Mouse (Mus musculus) lung, embryonic 15.5 days (tissue): Measurements from ENCODE around the gene Gm49322. TPM values are rescaled to one million over a fixed set of nuclear protein-coding genes. Genes with fewer than 3 reads are reported as not detected.

Source experiments
- ATAC-seq: fragments of 200-750 bp; cut with Nextera tagmentation; 2 replicates; pipeline ENCODE4 v1.8.0; 2017; ENCODE audit warnings: moderate number of reproducible peaks, borderline replicate concordance; ENCODE audit not compliant: low FRiP score, low TSS enrichment; ENCODE audit errors: extremely low read depth
- H3K27ac ChIP-seq: fragments of 300-500 bp; sonication (generic); 2 replicates; pipeline ENCODE4 v1.5.1; 2015; ENCODE audit warnings: moderate library complexity, mild to moderate bottlenecking, inconsistent platforms
- H3K27me3 ChIP-seq: fragments of 300-500 bp; sonication (generic); 2 replicates; pipeline ENCODE4 v1.6.1; 2015; ENCODE audit warnings: inconsistent platforms
- H3K36me3 ChIP-seq: fragments of 300-500 bp; sonication (generic); 2 replicates; pipeline ENCODE4 v1.6.1; 2015; ENCODE audit warnings: inconsistent platforms
- H3K4me1 ChIP-seq: fragments of 300-500 bp; sonication (generic); 2 replicates; pipeline ENCODE4 v1.6.1; 2015; ENCODE audit warnings: inconsistent platforms
- H3K4me2 ChIP-seq: fragments of 300-500 bp; sonication (generic); 2 replicates; pipeline ENCODE4 v1.6.1; 2015; ENCODE audit warnings: inconsistent platforms, mild to moderate bottlenecking, moderate library complexity
- H3K4me3 ChIP-seq: fragments of 300-500 bp; sonication (generic); 2 replicates; pipeline ENCODE4 v1.5.1; 2015; ENCODE audit warnings: mild to moderate bottlenecking, inconsistent platforms
- H3K9ac ChIP-seq: fragments of 300-500 bp; sonication (generic); 2 replicates; pipeline ENCODE4 v1.6.1; 2015; ENCODE audit warnings: inconsistent platforms
- H3K9me3 ChIP-seq: fragments of 300-500 bp; sonication (generic); 2 replicates; pipeline ENCODE4 v1.6.1; 2016; ENCODE audit warnings: inconsistent platforms
- WGBS: fragments of 180-500 bp; shearing (Covaris S2); methylation state at CpG from one replicate; pipeline ENCODE4 v1.1.7; 2015; 5-methylcytosine and 5-hydroxymethylcytosine counted together
- polyA plus RNA-seq: library from polyadenylated mRNA; unstranded; fragments of >200 nt; fragmentation: Nextera tagmentation; extraction: Ambion mirVana; gene quantifications from 2 replicates; pipeline ENCODE4 v1.2.1, GENCODE M21; 2015

The Gm49322 gene
- polyA plus RNA-seq, 1 experiment from 2014 or later = 5.1 TPM

- no peak for ATAC-seq
- Histone ChIP-seq H3K9ac (no peak overlapping the region), H3K4me1 (peaks cover 19% of the 10 kb centered on the region), H3K4me3 (no peak overlapping the region), H3K9me3 (no peaks in the 10 kb centered on the region), H3K4me2 (no peak overlapping the region), H3K27ac (no peak overlapping the region; the same call in 1 of the 2 replicates), H3K36me3 (peaks cover 10% of the 10 kb centered on the region; the same call in 1 of the 2 replicates), H3K27me3 (no peaks in the 10 kb centered on the region)
- 30% methylated on average over 8 of the region's 8 CpGs for WGBS
Observed at GRCm38 (mm10) chr10:80619465-80620244, 13.8 kb downstream of the Gm49322 start.

- H3K4me1 ChIP-seq = peaks cover 22% of the 10 kb centered on the region
- H3K4me2 ChIP-seq = no peak overlapping the region
- ATAC-seq = no peak
- H3K36me3 ChIP-seq = peaks cover 3% of the 10 kb centered on the region; the same call in 1 of the 2 replicates
- 80% methylated on average over 9 of the region's 9 CpGs for WGBS
- no peaks in the 10 kb centered on the region for H3K27me3 ChIP-seq
- H3K4me3 ChIP-seq = no peak overlapping the region
- no peaks in the 10 kb centered on the region for H3K9me3 ChIP-seq
- 0 out of 2 replicates have a peak overlapping the region, but pooled peaks have one; percentile 47 for H3K9ac ChIP-seq
- H3K27ac ChIP-seq = no peak overlapping the region
Observed at GRCm38 (mm10) chr10:80620365-80620764, 14.5 kb downstream of the Gm49322 start.

- WGBS = 46% methylated on average over 16 of the region's 16 CpGs
- no peaks in the 10 kb centered on the region for H3K27me3 ChIP-seq
- no peaks in the 10 kb centered on the region for H3K9me3 ChIP-seq
- H3K4me3 ChIP-seq = peak overlapping the region; percentile 88
- ATAC-seq = no peak
- H3K27ac ChIP-seq = peak overlapping the region; percentile 97
- H3K9ac ChIP-seq = peak overlapping the region; percentile 47
- H3K36me3 ChIP-seq = no peaks in the 10 kb centered on the region
- peaks cover 22% of the 10 kb centered on the region for H3K4me1 ChIP-seq
- H3K4me2 ChIP-seq = peak overlapping the region; percentile 76
Observed at GRCm38 (mm10) chr10:80620796-80621689, 15.2 kb downstream of the Gm49322 start.

GRCm38 (mm10) chr10:80621690-80621939 is 15.8 kb downstream of the Gm49322 start:
- Histone ChIP-seq H3K4me2 (peak overlapping the region; percentile 76), H3K4me1 (peaks cover 22% of the 10 kb centered on the region), H3K9ac (peak overlapping the region; percentile 47), H3K27me3 (no peaks in the 10 kb centered on the region), H3K9me3 (no peaks in the 10 kb centered on the region), H3K27ac (peak overlapping the region; percentile 97), H3K36me3 (no peaks in the 10 kb centered on the region), H3K4me3 (peak overlapping the region; percentile 88)
- no peak for ATAC-seq
- 0% methylated on average over 9 of the region's 9 CpGs for WGBS

- Histone ChIP-seq H3K36me3 (no peaks in the 10 kb centered on the region), H3K4me3 (peak overlapping the region; percentile 88), H3K9ac (peak overlapping the region; percentile 47), H3K9me3 (no peaks in the 10 kb centered on the region), H3K4me2 (peak overlapping the region; percentile 76), H3K27me3 (no peaks in the 10 kb centered on the region), H3K27ac (peak overlapping the region; percentile 97), H3K4me1 (peaks cover 22% of the 10 kb centered on the region)
- ATAC-seq = peak; percentile 97
- under 1% methylated on average over 64 of the region's 64 CpGs for WGBS
Observed at GRCm38 (mm10) chr10:80621940-80622660, 16.3 kb downstream of the Gm49322 start.

- Histone ChIP-seq H3K27me3 (no peaks in the 10 kb centered on the region), H3K4me1 (peaks cover 29% of the 10 kb centered on the region), H3K27ac (peak within 1 kb of the TSS; percentile 97), H3K36me3 (no peaks in the 10 kb centered on the region), H3K4me2 (peak within 1 kb of the TSS; percentile 76), H3K4me3 (peak within 1 kb of the TSS; percentile 88), H3K9ac (peak within 1 kb of the TSS; percentile 90), H3K9me3 (no peaks in the 10 kb centered on the region)
- WGBS = under 1% methylated on average over 76 of the region's 85 CpGs
- peak; percentile 13 for ATAC-seq
Observed at GRCm38 (mm10) chr10:80622661-80623456, 17.0 kb downstream of the Gm49322 start, which contains the start of gene Csnk1g2. Gene Csnk1g2 (plus strand): TSS chr10:80622838.

GRCm38 (mm10) chr10:80623457-80624191 is 17.8 kb downstream of the Gm49322 start:
- H3K9ac ChIP-seq = peak overlapping the region; percentile 90
- WGBS = 11% methylated on average over 15 of the region's 15 CpGs
- ATAC-seq = no peak
- H3K27ac ChIP-seq = peak overlapping the region; percentile 91
- peak overlapping the region; percentile 72 for H3K4me2 ChIP-seq
- H3K27me3 ChIP-seq = no peaks in the 10 kb centered on the region
- no peaks in the 10 kb centered on the region for H3K36me3 ChIP-seq
- H3K4me3 ChIP-seq = peak overlapping the region; percentile 88
- no peaks in the 10 kb centered on the region for H3K9me3 ChIP-seq
- peaks cover 29% of the 10 kb centered on the region for H3K4me1 ChIP-seq

- H3K4me2 ChIP-seq = no peak overlapping the region
- H3K36me3 ChIP-seq = no peaks in the 10 kb centered on the region
- no peak overlapping the region for H3K4me3 ChIP-seq
- no peak overlapping the region for H3K9ac ChIP-seq
- no peaks in the 10 kb centered on the region for H3K9me3 ChIP-seq
- ATAC-seq = no peak
- 83% methylated on average over 4 of the region's 4 CpGs for WGBS
- no peak overlapping the region for H3K27ac ChIP-seq
- H3K4me1 ChIP-seq = peaks cover 29% of the 10 kb centered on the region
- H3K27me3 ChIP-seq = no peaks in the 10 kb centered on the region
Observed at GRCm38 (mm10) chr10:80625764-80626163, 19.9 kb downstream of the Gm49322 start.

GRCm38 (mm10) chr10:80627685-80628084 is 21.9 kb downstream of the Gm49322 start:
- Histone ChIP-seq H3K27me3 (no peaks in the 10 kb centered on the region), H3K4me3 (no peak overlapping the region), H3K9me3 (no peaks in the 10 kb centered on the region), H3K9ac (no peak overlapping the region), H3K4me2 (no peak overlapping the region), H3K4me1 (peaks cover 23% of the 10 kb centered on the region), H3K36me3 (no peaks in the 10 kb centered on the region), H3K27ac (0 out of 2 replicates have a peak overlapping the region, but pooled peaks have one; percentile 6)
- ATAC-seq = no peak
- 25% methylated on average over 2 of the region's 2 CpGs for WGBS

GRCm38 (mm10) chr10:80628925-80629324 is 23.1 kb downstream of the Gm49322 start:
- Histone ChIP-seq H3K27me3 (no peaks in the 10 kb centered on the region), H3K4me3 (no peak overlapping the region), H3K9me3 (no peaks in the 10 kb centered on the region), H3K27ac (no peak overlapping the region), H3K9ac (no peak overlapping the region), H3K36me3 (no peaks in the 10 kb centered on the region), H3K4me2 (no peak overlapping the region), H3K4me1 (peaks cover 17% of the 10 kb centered on the region)
- WGBS = 83% methylated on average over 9 of the region's 9 CpGs
- no peak for ATAC-seq
